Mouse (Mus musculus): ENCODE measurements around the gene Mroh2a.
A peak's percentile ranks its signal among the peaks of the same experiment; 100 is the strongest.
"Not testable (repeated sequence)": the region's sequence is repeated elsewhere in the genome, so short reads cannot be mapped to it uniquely, and the experiment has no call there.

The Mroh2a gene

GRCm38 (mm10) chr1:88219054-88219453 is 7.7 kb upstream of the Mroh2a start:
- no peak for DNase-seq

- no peak for DNase-seq
These were observed 6.5 kb upstream of the Mroh2a start for GRCm38 (mm10) chr1:88220336-88220735.

GRCm38 (mm10) chr1:88222216-88222615 is 4.6 kb upstream of the Mroh2a start:
- no peak for DNase-seq

GRCm38 (mm10) chr1:88223011-88223515 is 3.7 kb upstream of the Mroh2a start:
- DNase-seq, result not testable (repeated sequence)

- peak in 1 of 2 experiments; percentile 14 for DNase-seq
These were observed 3.2 kb upstream of the Mroh2a start for GRCm38 (mm10) chr1:88223591-88223990.

- peak; percentile 80 to 83 for DNase-seq
These were observed 2.6 kb upstream of the Mroh2a start for GRCm38 (mm10) chr1:88224029-88224776.

GRCm38 (mm10) chr1:88225301-88225700 is 1.5 kb upstream of the Mroh2a start:
- DNase-seq, result peak in 1 of 2 experiments; percentile 0

- DNase-seq, result no peak
These were observed 1.0 kb upstream of the Mroh2a start for GRCm38 (mm10) chr1:88225741-88226140.

GRCm38 (mm10) chr1:88227482-88227881 is 696 bp downstream of the Mroh2a start:
- DNase-seq, result peak in 1 of 2 experiments; percentile 39

- peak; percentile 1 to 22 for DNase-seq
These were observed 1.3 kb downstream of the Mroh2a start for GRCm38 (mm10) chr1:88228121-88228520.

- DNase-seq, result no peak
These were observed 2.8 kb downstream of the Mroh2a start for GRCm38 (mm10) chr1:88229566-88229965.

- peak in 1 of 2 experiments; percentile 11 for DNase-seq
These were observed 3.2 kb downstream of the Mroh2a start for GRCm38 (mm10) chr1:88229986-88230385.

- peak in 1 of 2 experiments; percentile 8 for DNase-seq
These were observed 3.6 kb downstream of the Mroh2a start for GRCm38 (mm10) chr1:88230421-88230820.

- peak in 1 of 2 experiments; percentile 9 for DNase-seq
These were observed 4.4 kb downstream of the Mroh2a start for GRCm38 (mm10) chr1:88230981-88231802.

GRCm38 (mm10) chr1:88231803-88232499 is 5.2 kb downstream of the Mroh2a start:
- peak in 1 of 2 experiments; percentile 12 for DNase-seq

GRCm38 (mm10) chr1:88232664-88233380 is 6.0 kb downstream of the Mroh2a start:
- DNase-seq, result no peak

GRCm38 (mm10) chr1:88233421-88234247 is 6.8 kb downstream of the Mroh2a start:
- DNase-seq, result no peak

GRCm38 (mm10) chr1:88234248-88234610 is 7.4 kb downstream of the Mroh2a start:
- DNase-seq, result no peak

GRCm38 (mm10) chr1:88234646-88235045 is 7.9 kb downstream of the Mroh2a start:
- DNase-seq, result no peak

GRCm38 (mm10) chr1:88235046-88235893 is 8.5 kb downstream of the Mroh2a start:
- DNase-seq, result no peak

Measured in lung, adult 18-20 months (tissue).